Mouse (Mus musculus): ENCODE data around the gene Snrnp70. TPM values are rescaled to one million over a fixed set of nuclear protein-coding genes. Genes with fewer than 3 reads are reported as not detected.

Gene Snrnp70
- polyA plus RNA-seq, 2 experiments, result 28.8 to 203 TPM

GRCm38 (mm10) chr7:45421194-45421593, 25.7 kb upstream of the Snrnp70 start:
- TF ChIP-seq CTCF (IDR thresholded peaks at IDR 0.05; ENCODE audit: low read depth), result no peak
- TF ChIP-seq EP300 (IDR thresholded peaks at IDR 0.05; ENCODE audit: low read depth), result no peak
- no peak overlapping the region for H3K27ac ChIP-seq
- H3K36me3 ChIP-seq (replicated peaks; ENCODE audit: control insufficient read depth, insufficient read depth, low read depth), result peaks cover 24% of the 10 kb centered on the region
- H3K9ac ChIP-seq (replicated peaks), result no peak overlapping the region
- H3K27me3 ChIP-seq (ENCODE audit: control insufficient read depth, insufficient read depth, low read length), result peaks cover 30% of the 10 kb centered on the region
- H3K4me3 ChIP-seq (ENCODE audit: insufficient read depth in 1 of 2, low read depth in 2 of 2, low read length in 2 of 2), result no peak overlapping the region
- ATAC-seq (ENCODE audit: insufficient read depth) (no peak), DNase-seq (ENCODE audit: low read depth in 3 of 3, low spot score in 3 of 3) (no peak)
- no peaks in the 10 kb centered on the region for H3K9me3 ChIP-seq (ENCODE audit: control insufficient read depth, low read length)
- H3K4me1 ChIP-seq (replicated peaks; ENCODE audit: control insufficient read depth in 2 of 2, insufficient read depth in 2 of 2, low read length in 1 of 2), result no peaks in the 10 kb centered on the region
- no peak overlapping the region for H3K4me2 ChIP-seq (ENCODE audit: low read depth)
- 80% methylated on average over 14 of the region's 14 CpGs for WGBS (ENCODE audit: insufficient replicate concordance)

GRCm38 (mm10) chr7:45420615-45420919, 25.0 kb upstream of the Snrnp70 start, which contains the start of gene Lhb:
Gene Lhb, plus strand, starts transcription at chr7:45420820.
- WGBS (ENCODE audit: insufficient replicate concordance), result 66% methylated on average over 6 of the region's 6 CpGs
- Histone ChIP-seq H3K27me3 (ENCODE audit: control insufficient read depth, insufficient read depth, low read length) (peaks cover 36% of the 10 kb centered on the region), H3K9ac (replicated peaks) (no peak within 1 kb of the TSS), H3K4me1 (replicated peaks; ENCODE audit: control insufficient read depth in 2 of 2, insufficient read depth in 2 of 2, low read length in 1 of 2) (no peaks in the 10 kb centered on the region), H3K4me2 (ENCODE audit: low read depth) (no peak within 1 kb of the TSS), H3K27ac (no peak within 1 kb of the TSS), H3K36me3 (replicated peaks; ENCODE audit: control insufficient read depth, insufficient read depth, low read depth) (peaks cover 24% of the 10 kb centered on the region), H3K4me3 (ENCODE audit: insufficient read depth in 1 of 2, low read depth in 2 of 2, low read length in 2 of 2) (no peak within 1 kb of the TSS), H3K9me3 (ENCODE audit: control insufficient read depth, low read length) (no peaks in the 10 kb centered on the region)
- DNase-seq (ENCODE audit: low read depth in 3 of 3, low spot score in 3 of 3) (no peak), ATAC-seq (ENCODE audit: insufficient read depth) (no peak)
- TF ChIP-seq EP300 (IDR thresholded peaks at IDR 0.05; ENCODE audit: low read depth) (no peak), CTCF (IDR thresholded peaks at IDR 0.05; ENCODE audit: low read depth) (no peak)

GRCm38 (mm10) chr7:45419859-45420614, 24.5 kb upstream of the Snrnp70 start:
- no peak for DNase-seq (ENCODE audit: low read depth in 3 of 3, low spot score in 3 of 3)
- TF ChIP-seq EP300 (IDR thresholded peaks at IDR 0.05; ENCODE audit: low read depth), result no peak
- no peak for TF ChIP-seq CTCF (IDR thresholded peaks at IDR 0.05; ENCODE audit: low read depth)

GRCm38 (mm10) chr7:45417962-45418492, 22.5 kb upstream of the Snrnp70 start:
- H3K4me2 ChIP-seq (ENCODE audit: low read depth), result no peak overlapping the region
- H3K4me1 ChIP-seq (replicated peaks; ENCODE audit: control insufficient read depth in 2 of 2, insufficient read depth in 2 of 2, low read length in 1 of 2), result no peaks in the 10 kb centered on the region
- no peaks in the 10 kb centered on the region for H3K9me3 ChIP-seq (ENCODE audit: control insufficient read depth, low read length)
- peaks cover 61% of the 10 kb centered on the region for H3K27me3 ChIP-seq (ENCODE audit: control insufficient read depth, insufficient read depth, low read length)
- TF ChIP-seq EP300 (IDR thresholded peaks at IDR 0.05; ENCODE audit: low read depth), result no peak
- TF ChIP-seq CTCF (IDR thresholded peaks at IDR 0.05; ENCODE audit: low read depth), result no peak
- WGBS (ENCODE audit: insufficient replicate concordance), result 11% methylated on average over 13 of the region's 13 CpGs
- no peak for DNase-seq (ENCODE audit: low read depth in 3 of 3, low spot score in 3 of 3)
- no peak overlapping the region for H3K9ac ChIP-seq (replicated peaks)
- no peak overlapping the region for H3K27ac ChIP-seq
- ATAC-seq (ENCODE audit: insufficient read depth), result no peak
- H3K4me3 ChIP-seq (ENCODE audit: insufficient read depth in 1 of 2, low read depth in 2 of 2, low read length in 2 of 2), result no peak overlapping the region
- peaks cover 11% of the 10 kb centered on the region; the same call in 1 of the 2 replicates for H3K36me3 ChIP-seq (replicated peaks; ENCODE audit: control insufficient read depth, insufficient read depth, low read depth)

More at GRCm38 (mm10) chr7:45419859-45420614, 24.5 kb upstream of the Snrnp70 start:
- Histone ChIP-seq H3K9ac (replicated peaks) (no peak overlapping the region), H3K27me3 (ENCODE audit: control insufficient read depth, insufficient read depth, low read length) (peaks cover 41% of the 10 kb centered on the region), H3K4me1 (replicated peaks; ENCODE audit: control insufficient read depth in 2 of 2, insufficient read depth in 2 of 2, low read length in 1 of 2) (no peaks in the 10 kb centered on the region), H3K9me3 (ENCODE audit: control insufficient read depth, low read length) (no peaks in the 10 kb centered on the region), H3K4me2 (ENCODE audit: low read depth) (no peak overlapping the region), H3K27ac (no peak overlapping the region), H3K4me3 (ENCODE audit: insufficient read depth in 1 of 2, low read depth in 2 of 2, low read length in 2 of 2) (no peak overlapping the region), H3K36me3 (replicated peaks; ENCODE audit: control insufficient read depth, insufficient read depth, low read depth) (peaks cover 24% of the 10 kb centered on the region)
- ATAC-seq (ENCODE audit: insufficient read depth), result no peak
- WGBS (ENCODE audit: insufficient replicate concordance), result 27% methylated on average over 27 of the region's 27 CpGs

GRCm38 (mm10) chr7:45415636-45416035, 20.1 kb upstream of the Snrnp70 start:
- Histone ChIP-seq H3K27me3 (ENCODE audit: control insufficient read depth, insufficient read depth, low read length) (peaks cover 82% of the 10 kb centered on the region), H3K9me3 (ENCODE audit: control insufficient read depth, low read length) (no peaks in the 10 kb centered on the region), H3K36me3 (replicated peaks; ENCODE audit: control insufficient read depth, insufficient read depth, low read depth) (no peaks in the 10 kb centered on the region), H3K4me1 (replicated peaks; ENCODE audit: control insufficient read depth in 2 of 2, insufficient read depth in 2 of 2, low read length in 1 of 2) (no peaks in the 10 kb centered on the region), H3K9ac (replicated peaks) (no peak overlapping the region), H3K27ac (no peak overlapping the region), H3K4me2 (ENCODE audit: low read depth) (no peak overlapping the region), H3K4me3 (ENCODE audit: insufficient read depth in 1 of 2, low read depth in 2 of 2, low read length in 2 of 2) (no peak overlapping the region)
- WGBS (ENCODE audit: insufficient replicate concordance), result 9% methylated on average over 37 of the region's 37 CpGs
- ATAC-seq (ENCODE audit: insufficient read depth) (no peak), DNase-seq (ENCODE audit: low read depth in 3 of 3, low spot score in 3 of 3) (no peak)
- TF ChIP-seq EP300 (IDR thresholded peaks at IDR 0.05; ENCODE audit: low read depth), result no peak

Measured in liver, embryonic 14.5 days (tissue).